Mouse (Mus musculus) thymus, adult 2 months (tissue): ENCODE data around the gene Ppid.

Experiments
- CTCF ChIP-seq: fragments of 200-500 bp; IDR thresholded peaks from 2 replicates; pipeline ENCODE4 v1.5.1; 2012; ENCODE audit warnings: mild to moderate bottlenecking, control low read depth, low read length, moderate library complexity, borderline replicate concordance; ENCODE audit not compliant: control insufficient read depth, poor library complexity, insufficient read depth; ENCODE audit errors: extremely low read depth
- POLR2A ChIP-seq: fragments of 200-500 bp; IDR thresholded peaks from 2 replicates; pipeline ENCODE4 v1.6.1; 2012; ENCODE audit warnings: mild to moderate bottlenecking, low read length, control low read depth, moderate library complexity; ENCODE audit not compliant: control insufficient read depth, poor library complexity, insufficient read depth; ENCODE audit errors: extremely low read depth

DNA sequence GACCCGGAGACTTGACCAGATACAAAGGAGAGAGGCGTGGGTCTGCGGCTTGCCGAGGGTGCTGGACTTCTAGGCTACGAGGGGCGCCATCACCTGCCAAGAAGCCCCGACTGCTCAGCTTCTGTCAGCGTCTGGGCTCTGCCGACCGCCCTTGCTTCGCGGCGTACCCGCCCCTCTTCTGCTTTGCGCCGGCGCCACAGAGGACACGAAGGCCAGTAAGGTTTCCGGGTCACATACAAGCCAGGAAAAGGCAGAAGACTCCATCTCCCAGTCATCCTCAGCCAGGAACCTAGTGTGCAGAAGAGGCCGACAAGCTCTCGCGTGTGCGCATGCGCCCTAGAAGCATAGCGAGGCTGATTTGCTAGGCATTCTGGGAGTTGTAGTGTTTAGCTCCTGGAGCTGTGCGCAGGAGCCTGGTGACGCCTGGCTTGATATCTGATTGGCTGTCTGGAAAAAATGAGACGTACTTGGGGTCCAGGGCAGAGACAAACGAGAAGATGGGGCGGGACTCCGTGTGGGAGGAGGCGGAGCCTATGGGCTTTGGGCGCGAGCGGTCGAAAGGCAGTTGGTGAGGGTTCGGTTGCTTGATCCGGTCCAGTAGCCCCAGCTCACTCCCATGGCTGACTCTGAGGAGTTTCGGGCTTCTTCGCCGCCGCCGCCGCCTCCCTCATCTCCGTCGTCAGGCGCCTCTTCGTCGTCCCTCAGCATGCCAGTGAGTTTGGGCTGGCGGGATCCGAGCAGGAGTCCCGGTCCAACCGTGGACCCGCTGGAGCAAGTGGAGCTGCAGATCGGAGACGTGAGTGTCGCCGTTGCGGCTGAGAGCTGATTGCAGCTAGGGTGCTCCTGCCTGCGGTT, 37.6 kb downstream of the Ppid start, which contains the start of gene 4930579G24Rik:
- TF ChIP-seq POLR2A = peak; percentile 59; the same call in 1 of the 2 replicates
- 0 out of 2 replicates have a peak, but pooled peaks have one; percentile 20 for TF ChIP-seq CTCF
